Mouse (Mus musculus) kidney, postnatal 0 days (tissue): ENCODE results near the gene Heatr3. TPM values are rescaled to one million over a fixed set of nuclear protein-coding genes. Genes with fewer than 3 reads are reported as not detected.

Experiments
- ATAC-seq: fragments of 200-750 bp; cut with Nextera tagmentation; replicated peaks from 2 replicates; pipeline ENCODE4 v1.8.0; 2017; ENCODE audit warnings: low read depth, moderate number of reproducible peaks, moderate TSS enrichment, moderate library complexity; ENCODE audit not compliant: low FRiP score
- DNase-seq: peaks from one replicate; pipeline ENCODE4 v3.0.0-alpha.2; 2016; ENCODE audit warnings: low spot score
- H3K27ac ChIP-seq: fragments of 300-500 bp; sonication (generic); 2 replicates; pipeline ENCODE4 v1.5.1; 2014; ENCODE audit warnings: mild to moderate bottlenecking
- H3K27me3 ChIP-seq: fragments of 300-500 bp; sonication (generic); 2 replicates; pipeline ENCODE4 v1.6.1; 2014; ENCODE audit warnings: low read length, mixed read lengths; ENCODE audit not compliant: insufficient read depth
- H3K36me3 ChIP-seq: fragments of 300-500 bp; sonication (generic); 2 replicates; pipeline ENCODE4 v1.6.1; 2014; ENCODE audit warnings: low read length, mixed read lengths; ENCODE audit not compliant: insufficient read depth
- H3K4me1 ChIP-seq: fragments of 300-500 bp; sonication (generic); replicated peaks from 2 replicates; pipeline ENCODE4 v1.6.1; 2014; ENCODE audit warnings: antibody characterized with exemption, low read length, mixed read lengths; ENCODE audit not compliant: insufficient read depth
- H3K4me2 ChIP-seq: fragments of 300-500 bp; sonication (generic); 2 replicates; pipeline ENCODE4 v1.6.1; 2014; ENCODE audit warnings: mild to moderate bottlenecking, low read length, moderate library complexity, mixed read lengths
- H3K4me3 ChIP-seq: fragments of 300-500 bp; sonication (generic); replicated peaks from 2 replicates; pipeline ENCODE4 v1.5.1; 2014; ENCODE audit warnings: low read depth, low read length
- H3K9ac ChIP-seq: fragments of 300-500 bp; sonication (generic); 2 replicates; pipeline ENCODE4 v1.6.1; 2014; ENCODE audit warnings: low read depth, low read length
- H3K9me3 ChIP-seq: fragments of 300-500 bp; sonication (generic); replicated peaks from 2 replicates; pipeline ENCODE4 v1.6.1; 2016; ENCODE audit warnings: low read length, inconsistent platforms, mixed read lengths
- CTCF ChIP-seq: IDR thresholded peaks from 2 replicates; pipeline ENCODE4 v1.5.1; 2016; ENCODE audit warnings: antibody characterized with exemption, low read depth, mild to moderate bottlenecking, moderate library complexity
- WGBS: fragments of 180-500 bp; shearing (Covaris S2); extraction: QIAGEN DNeasy Blood & Tissue Kit; methylation state at CpG from one replicate; pipeline ENCODE4 v1.1.7; 2014; 5-methylcytosine and 5-hydroxymethylcytosine counted together
- polyA plus RNA-seq: library from polyadenylated mRNA; unstranded; fragments of >200 nt; fragmentation: Nextera tagmentation; extraction: Ambion mirVana; gene quantifications from 2 replicates; pipeline ENCODE4 v1.2.1, GENCODE M21; 2015

Gene Heatr3
- polyA plus RNA-seq = 31.7 and 34.2 TPM in 2 replicates

DNA sequence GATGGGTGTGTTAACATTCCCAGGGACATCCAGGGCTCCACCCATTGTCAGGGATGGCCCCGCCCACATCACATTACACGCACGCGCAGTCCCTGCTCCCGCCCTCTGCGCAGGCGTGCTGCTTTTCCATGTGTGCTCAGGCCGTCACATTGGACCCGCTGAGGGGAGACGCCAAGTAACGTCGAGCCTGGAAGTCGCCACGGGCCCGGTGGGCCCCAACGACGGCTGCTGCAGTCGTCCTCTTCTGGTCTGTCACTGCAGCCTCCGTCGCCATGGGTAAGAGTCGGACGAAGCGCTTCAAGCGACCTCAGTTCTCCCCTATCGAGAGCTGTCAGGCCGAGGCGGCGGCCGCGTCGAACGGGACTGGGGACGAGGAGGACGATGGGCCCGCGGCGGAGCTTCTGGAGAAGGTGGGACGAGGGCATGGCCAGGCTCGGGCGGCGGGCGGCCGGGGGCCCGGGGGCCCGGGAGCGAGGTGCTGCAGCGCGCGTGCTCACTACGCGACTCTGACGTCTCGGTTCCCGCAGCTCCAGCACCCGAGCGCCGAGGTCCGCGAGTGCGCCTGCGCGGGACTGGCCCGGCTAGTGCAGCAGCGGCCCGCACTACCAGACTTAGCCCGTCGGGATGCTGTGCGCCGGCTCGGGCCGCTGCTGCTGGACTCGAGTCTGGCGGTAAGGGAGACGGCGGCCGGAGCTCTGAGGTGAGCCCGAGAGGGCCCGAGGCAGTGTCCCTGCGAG is at the start of gene Heatr3:
Gene Heatr3, plus strand, starts transcription at position 108 of the 737 bp plus-strand sequence.
- TF ChIP-seq CTCF = peak; percentile 16; the same call in 1 of the 2 replicates
- under 1% methylated on average over 77 of the region's 79 CpGs for WGBS
- Histone ChIP-seq H3K9me3 (no peaks in the 10 kb centered on the region), H3K9ac (peak within 1 kb of the TSS; percentile 77), H3K27ac (peak within 1 kb of the TSS; percentile 95), H3K4me1 (0 out of 2 replicates have a peak, but pooled peaks cover 4% of the 10 kb centered on the region), H3K27me3 (no peaks in the 10 kb centered on the region), H3K4me2 (peak within 1 kb of the TSS; percentile 81), H3K36me3 (peaks cover 22% of the 10 kb centered on the region), H3K4me3 (peak within 1 kb of the TSS; percentile 90)
- DNase-seq = peak; percentile 97
- ATAC-seq = peak; percentile 97

DNA sequence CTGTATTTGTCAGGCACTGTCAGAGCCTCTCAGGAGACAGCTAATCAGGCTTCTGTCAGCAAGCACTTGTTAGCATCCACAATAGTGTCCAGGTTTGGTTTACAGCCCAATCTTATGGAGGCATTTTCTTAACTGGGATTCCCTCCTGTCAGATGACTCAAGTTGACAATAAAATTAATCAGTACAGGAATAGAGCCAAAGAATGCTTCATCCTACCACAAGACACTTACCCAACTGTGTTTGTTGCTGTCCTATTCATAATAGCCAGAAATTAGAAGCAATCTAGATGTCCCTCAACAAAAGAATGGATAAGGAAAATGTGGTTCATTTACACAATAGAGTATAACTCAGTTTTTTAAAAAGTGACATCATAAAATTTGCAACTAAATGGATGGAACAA is 49.6 kb upstream of the Heatr3 start:
- no peak overlapping the region for H3K9ac ChIP-seq
- no peak overlapping the region for H3K4me3 ChIP-seq
- H3K27me3 ChIP-seq = no peaks in the 10 kb centered on the region
- DNase-seq (no peak), ATAC-seq (no peak)
- no peak overlapping the region for H3K4me2 ChIP-seq
- H3K36me3 ChIP-seq = no peaks in the 10 kb centered on the region
- H3K27ac ChIP-seq = no peak overlapping the region
- no peaks in the 10 kb centered on the region for H3K9me3 ChIP-seq
- TF ChIP-seq CTCF = no peak
- no peaks in the 10 kb centered on the region for H3K4me1 ChIP-seq

DNA sequence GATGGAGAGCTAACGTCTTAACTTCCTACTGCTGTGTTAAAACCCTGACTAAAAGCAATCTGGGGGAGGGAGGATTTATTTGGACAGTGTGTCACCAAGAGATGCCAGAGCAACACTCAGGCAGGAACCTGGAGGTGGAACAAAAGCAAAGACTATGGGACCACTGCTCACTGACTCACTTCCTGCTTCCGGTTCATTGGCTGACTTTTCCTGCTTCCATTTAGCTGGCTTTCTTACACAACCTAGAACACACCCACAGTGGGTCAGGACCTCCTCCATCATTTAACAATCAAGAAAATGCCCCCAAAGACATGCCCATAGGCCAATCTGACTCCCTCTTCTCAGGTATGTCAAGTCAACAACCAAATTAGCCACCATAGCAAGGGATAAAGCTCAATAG is 46.0 kb upstream of the Heatr3 start:
- H3K36me3 ChIP-seq = no peaks in the 10 kb centered on the region
- no peak overlapping the region for H3K9ac ChIP-seq
- DNase-seq (no peak), ATAC-seq (no peak)
- no peak overlapping the region for H3K4me3 ChIP-seq
- no peaks in the 10 kb centered on the region for H3K4me1 ChIP-seq
- no peak overlapping the region for H3K4me2 ChIP-seq
- no peaks in the 10 kb centered on the region for H3K9me3 ChIP-seq
- no peaks in the 10 kb centered on the region for H3K27me3 ChIP-seq
- no peak for TF ChIP-seq CTCF
- 65% methylated on average over 2 of the region's 2 CpGs for WGBS
- H3K27ac ChIP-seq = no peak overlapping the region

DNA sequence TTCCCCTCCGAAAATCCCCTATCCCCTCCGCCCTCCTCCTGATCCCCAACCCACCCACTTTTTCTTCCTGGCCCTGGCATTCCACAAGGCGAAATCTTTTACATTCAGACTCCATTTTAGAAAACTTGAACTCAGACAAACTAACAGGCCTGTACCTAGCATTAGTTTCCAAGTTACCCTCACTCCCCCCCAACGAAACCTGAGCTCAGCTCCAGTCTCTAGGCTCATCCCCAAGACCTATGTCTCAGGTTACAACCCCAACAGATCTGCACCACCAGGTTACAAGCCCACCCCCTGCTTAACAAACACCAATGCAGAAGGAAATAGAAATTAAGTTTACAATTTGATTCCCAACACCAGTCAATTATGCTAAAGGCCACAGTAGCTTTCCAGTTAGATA is 44.3 kb upstream of the Heatr3 start:
- WGBS = 55% methylated on average over 4 of the region's 4 CpGs
- no peak for TF ChIP-seq CTCF
- no peak overlapping the region for H3K9ac ChIP-seq
- H3K4me2 ChIP-seq = no peak overlapping the region
- H3K36me3 ChIP-seq = no peaks in the 10 kb centered on the region
- H3K27me3 ChIP-seq = no peaks in the 10 kb centered on the region
- H3K9me3 ChIP-seq = no peaks in the 10 kb centered on the region
- ATAC-seq = no peak
- H3K4me3 ChIP-seq = no peak overlapping the region
- peak; percentile 23 for DNase-seq
- H3K4me1 ChIP-seq = no peaks in the 10 kb centered on the region
- H3K27ac ChIP-seq = no peak overlapping the region

DNA sequence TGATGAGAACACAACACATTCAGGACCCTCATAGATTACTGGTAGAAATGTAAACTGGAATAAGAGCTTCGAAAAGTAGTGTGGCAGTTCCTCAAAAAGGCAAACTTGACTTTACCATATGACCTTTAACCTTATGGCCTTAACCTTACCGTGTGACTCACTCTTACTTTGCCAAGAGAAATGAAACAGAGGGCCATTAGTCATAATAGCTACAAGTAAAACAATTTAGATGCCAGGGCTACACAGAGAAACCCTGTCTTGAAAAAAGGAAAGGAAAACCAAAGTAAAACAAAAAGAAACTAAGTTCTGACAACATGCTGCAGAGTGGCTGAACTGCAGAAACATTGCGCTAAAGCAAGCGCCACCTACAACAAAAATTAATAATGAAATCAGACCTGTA is 38.8 kb upstream of the Heatr3 start:
- no peaks in the 10 kb centered on the region for H3K36me3 ChIP-seq
- no peak overlapping the region for H3K4me3 ChIP-seq
- no peak overlapping the region for H3K4me2 ChIP-seq
- no peaks in the 10 kb centered on the region for H3K4me1 ChIP-seq
- ATAC-seq (no peak), DNase-seq (no peak)
- no peak overlapping the region for H3K9ac ChIP-seq
- no peaks in the 10 kb centered on the region for H3K9me3 ChIP-seq
- WGBS = 79% methylated on average over 4 of the region's 4 CpGs
- no peaks in the 10 kb centered on the region for H3K27me3 ChIP-seq
- no peak overlapping the region for H3K27ac ChIP-seq
- no peak for TF ChIP-seq CTCF

DNA sequence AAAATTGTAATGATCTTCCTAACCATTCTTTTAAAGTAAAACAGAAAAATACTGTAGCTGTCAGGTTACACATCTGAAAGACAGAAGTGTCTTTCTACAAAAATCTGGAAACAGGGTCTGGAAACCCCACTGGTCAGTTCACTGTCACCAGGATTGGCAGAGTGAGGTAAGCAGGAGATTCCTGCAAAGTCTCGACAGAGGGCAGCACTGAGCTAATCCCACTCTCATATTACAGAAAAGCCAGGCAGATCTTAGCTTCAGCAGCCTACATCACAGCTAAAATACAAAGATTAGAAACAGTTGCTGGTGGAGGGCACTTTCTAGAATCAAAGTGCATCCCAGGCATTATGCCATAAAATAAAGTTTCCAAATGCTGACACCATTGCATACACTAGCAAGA is 38.1 kb upstream of the Heatr3 start:
- 0% methylated on average over 1 of the region's 1 CpGs for WGBS
- DNase-seq = peak; percentile 83

DNA sequence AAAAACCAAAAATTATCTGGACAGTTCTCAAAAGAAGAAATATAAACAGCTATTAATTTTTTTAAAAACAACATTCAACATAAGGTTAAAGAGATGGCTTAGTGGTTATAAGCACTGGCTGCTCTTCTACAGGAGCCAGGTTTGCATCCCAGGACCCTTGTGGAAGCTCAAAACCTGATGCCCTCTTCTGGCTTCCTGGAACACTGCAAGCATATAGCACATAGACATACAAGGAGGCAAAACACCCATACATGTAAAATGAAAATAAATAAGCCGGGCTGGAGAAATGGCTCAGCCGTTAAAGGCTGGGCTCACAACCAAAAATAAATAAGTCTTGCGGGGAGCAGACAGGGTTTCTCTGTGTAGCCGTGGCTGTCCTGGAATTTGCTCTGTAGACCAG is 28.4 kb upstream of the Heatr3 start:
- WGBS = 86% methylated on average over 4 of the region's 4 CpGs

More for the DNA sequence above, 38.1 kb upstream of the Heatr3 start:
- no peaks in the 10 kb centered on the region for H3K36me3 ChIP-seq
- H3K9ac ChIP-seq = no peak overlapping the region
- H3K4me1 ChIP-seq = no peaks in the 10 kb centered on the region
- H3K4me2 ChIP-seq = no peak overlapping the region
- H3K9me3 ChIP-seq = no peaks in the 10 kb centered on the region
- no peak overlapping the region for H3K4me3 ChIP-seq
- H3K27ac ChIP-seq = no peak overlapping the region
- TF ChIP-seq CTCF = peak; percentile 78
- no peak for ATAC-seq
- H3K27me3 ChIP-seq = no peaks in the 10 kb centered on the region

More for the DNA sequence above, 28.4 kb upstream of the Heatr3 start:
- DNase-seq (no peak), ATAC-seq (no peak)
- TF ChIP-seq CTCF = peak; percentile 21; the same call in 1 of the 2 replicates
- Histone ChIP-seq H3K27me3 (no peaks in the 10 kb centered on the region), H3K4me2 (no peak overlapping the region), H3K9me3 (no peaks in the 10 kb centered on the region), H3K27ac (no peak overlapping the region), H3K9ac (no peak overlapping the region), H3K36me3 (no peaks in the 10 kb centered on the region), H3K4me1 (no peaks in the 10 kb centered on the region), H3K4me3 (no peak overlapping the region)
